Mouse (Mus musculus) liver, embryonic 11.5 days (tissue): ENCODE data around the gene Mphosph6. TPM values are rescaled to one million over a fixed set of nuclear protein-coding genes. Genes with fewer than 3 reads are reported as not detected.

ENCODE experiments used
- ATAC-seq: fragments of 200-750 bp; cut with Nextera tagmentation; replicated peaks from 2 replicates; pipeline ENCODE4 v1.8.0; 2017; ENCODE audit warnings: moderate number of reproducible peaks, mild to moderate bottlenecking, moderate TSS enrichment, moderate library complexity; ENCODE audit not compliant: low FRiP score
- DNase-seq: peaks from one replicate; pipeline ENCODE4 v3.0.0-alpha.2; 2017; ENCODE audit warnings: low spot score
- H3K27ac ChIP-seq: fragments of 300-500 bp; sonication (generic); 2 replicates; pipeline ENCODE4 v1.5.1; 2014; ENCODE audit warnings: mild to moderate bottlenecking, low read depth, low read length, control low read depth
- H3K27me3 ChIP-seq: fragments of 300-500 bp; sonication (generic); replicated peaks from 2 replicates; pipeline ENCODE4 v1.6.1; 2014; ENCODE audit warnings: low read length, mixed read lengths; ENCODE audit not compliant: control insufficient read depth, insufficient read depth
- H3K36me3 ChIP-seq: fragments of 300-500 bp; sonication (generic); 2 replicates; pipeline ENCODE4 v1.6.1; 2014; ENCODE audit warnings: mild to moderate bottlenecking, low read length, moderate library complexity, mixed read lengths; ENCODE audit not compliant: control insufficient read depth, insufficient read depth
- H3K4me1 ChIP-seq: fragments of 300-500 bp; sonication (generic); replicated peaks from 2 replicates; pipeline ENCODE4 v1.6.1; 2014; ENCODE audit warnings: low read length, mixed read lengths; ENCODE audit not compliant: control insufficient read depth, insufficient read depth
- H3K4me2 ChIP-seq: fragments of 300-500 bp; sonication (generic); 2 replicates; pipeline ENCODE4 v1.6.1; 2014; ENCODE audit warnings: mild to moderate bottlenecking, control low read depth, moderate library complexity
- H3K4me3 ChIP-seq: fragments of 300-500 bp; sonication (generic); 2 replicates; pipeline ENCODE4 v1.5.1; 2014; ENCODE audit warnings: low read depth, low read length, control low read depth
- H3K9ac ChIP-seq: fragments of 300-500 bp; sonication (generic); 2 replicates; pipeline ENCODE4 v1.6.1; 2014; ENCODE audit warnings: low read depth, low read length, control low read depth
- H3K9me3 ChIP-seq: fragments of 300-500 bp; sonication (generic); 2 replicates; pipeline ENCODE4 v1.6.1; 2016; ENCODE audit warnings: low read length, inconsistent platforms, mixed read lengths; ENCODE audit not compliant: control insufficient read depth
- WGBS: fragments of 180-500 bp; shearing (Covaris S2); extraction: QIAGEN DNeasy Blood & Tissue Kit; methylation state at CpG from one replicate; pipeline ENCODE4 v1.1.7; 2014; 5-methylcytosine and 5-hydroxymethylcytosine counted together
- polyA plus RNA-seq: library from polyadenylated mRNA; unstranded; fragments of >200 nt; fragmentation: Nextera tagmentation; extraction: Ambion mirVana; gene quantifications from 2 replicates; pipeline ENCODE4 v1.2.1, GENCODE M21; 2014

Gene Mphosph6
- polyA plus RNA-seq, 1 experiment from 2014 or later: 89.8 TPM

DNA sequence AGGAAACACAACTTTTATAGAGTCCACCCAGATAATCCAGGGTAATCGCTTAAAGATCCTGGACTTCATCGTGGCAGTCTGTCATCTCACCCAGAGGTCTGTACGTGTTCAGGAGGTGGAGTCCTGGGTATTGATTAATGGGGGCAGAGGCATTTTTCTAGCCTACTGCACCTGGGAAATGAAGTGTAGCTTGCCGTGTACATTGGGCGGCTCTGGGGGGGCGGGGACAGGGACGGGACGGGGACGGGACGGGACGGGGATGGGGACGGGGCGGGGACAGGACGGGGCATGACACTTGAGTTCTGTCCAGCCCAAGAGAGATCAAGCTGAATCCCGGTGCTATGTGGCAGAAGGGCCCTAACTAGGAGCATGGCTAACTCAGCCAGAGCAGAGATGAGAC lies 5.3 kb downstream of the Mphosph6 start:
- ATAC-seq (no peak), DNase-seq (no peak)
- Histone ChIP-seq H3K4me1 (peaks cover 11% of the 10 kb centered on the region), H3K9me3 (no peaks in the 10 kb centered on the region), H3K9ac (no peak overlapping the region), H3K4me3 (no peak overlapping the region), H3K27me3 (no peaks in the 10 kb centered on the region), H3K36me3 (peaks cover 39% of the 10 kb centered on the region), H3K4me2 (no peak overlapping the region), H3K27ac (no peak overlapping the region)
- WGBS: 90% methylated on average over 15 of the region's 15 CpGs

DNA sequence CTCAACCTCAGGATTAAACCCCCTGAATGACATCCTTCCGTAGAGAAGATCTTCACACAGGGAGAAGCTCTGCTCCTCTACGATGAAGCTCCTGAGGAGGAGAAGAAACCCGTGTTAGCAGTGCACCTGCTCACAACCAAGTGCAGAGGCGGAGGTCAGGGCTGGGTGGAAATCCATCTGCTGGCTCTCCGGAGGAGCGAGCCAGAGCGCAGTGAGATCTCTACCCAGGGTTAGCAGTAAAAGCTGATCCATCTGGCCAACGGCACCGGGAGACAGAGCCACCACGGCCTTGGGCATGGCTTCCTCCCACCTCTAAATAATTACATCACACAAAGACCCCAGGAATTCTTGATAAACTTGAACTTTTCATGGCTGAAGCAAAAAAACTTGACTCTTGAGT lies 7.2 kb downstream of the Mphosph6 start:
- Histone ChIP-seq H3K36me3 (peaks cover 50% of the 10 kb centered on the region), H3K4me2 (no peak overlapping the region), H3K4me3 (no peak overlapping the region), H3K27me3 (no peaks in the 10 kb centered on the region), H3K9ac (no peak overlapping the region), H3K9me3 (no peaks in the 10 kb centered on the region), H3K4me1 (peaks cover under 1% of the 10 kb centered on the region; the same call in 1 of the 2 replicates), H3K27ac (no peak overlapping the region)
- no peak for DNase-seq
- no peak for ATAC-seq
- 93% methylated on average over 10 of the region's 10 CpGs for WGBS

DNA sequence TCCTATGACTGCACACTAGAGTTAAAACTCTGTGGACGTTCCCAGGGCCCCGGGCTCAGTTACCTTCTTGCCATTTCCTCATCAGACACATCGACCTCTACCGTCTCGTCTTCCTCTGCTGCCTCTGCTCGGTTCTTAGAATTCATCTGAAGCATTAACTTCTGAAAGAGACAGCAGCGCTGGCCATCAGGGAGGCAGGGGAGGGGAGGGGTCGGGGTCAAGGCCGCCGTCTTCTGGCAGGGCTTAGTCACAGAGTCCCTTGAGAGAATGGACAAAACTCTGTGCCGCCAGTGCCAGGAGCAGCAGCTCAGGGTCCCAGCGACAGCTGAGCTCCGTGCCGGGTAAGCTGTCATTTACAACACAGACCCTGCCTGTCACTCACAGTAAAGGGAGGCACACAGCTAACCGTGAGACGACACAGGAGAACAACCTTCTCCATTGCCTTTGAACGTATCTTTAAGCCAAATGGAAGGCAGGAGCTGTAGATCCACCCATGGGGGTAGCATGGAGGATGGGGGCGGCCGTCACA lies 9.1 kb downstream of the Mphosph6 start:
- no peak overlapping the region for H3K9ac ChIP-seq
- no peaks in the 10 kb centered on the region for H3K9me3 ChIP-seq
- H3K27ac ChIP-seq: no peak overlapping the region
- no peaks in the 10 kb centered on the region for H3K27me3 ChIP-seq
- no peaks in the 10 kb centered on the region for H3K4me1 ChIP-seq
- no peak overlapping the region for H3K4me3 ChIP-seq
- WGBS: 87% methylated on average over 19 of the region's 19 CpGs
- ATAC-seq (no peak), DNase-seq (no peak)
- H3K4me2 ChIP-seq: no peak overlapping the region
- peaks cover 47% of the 10 kb centered on the region for H3K36me3 ChIP-seq

DNA sequence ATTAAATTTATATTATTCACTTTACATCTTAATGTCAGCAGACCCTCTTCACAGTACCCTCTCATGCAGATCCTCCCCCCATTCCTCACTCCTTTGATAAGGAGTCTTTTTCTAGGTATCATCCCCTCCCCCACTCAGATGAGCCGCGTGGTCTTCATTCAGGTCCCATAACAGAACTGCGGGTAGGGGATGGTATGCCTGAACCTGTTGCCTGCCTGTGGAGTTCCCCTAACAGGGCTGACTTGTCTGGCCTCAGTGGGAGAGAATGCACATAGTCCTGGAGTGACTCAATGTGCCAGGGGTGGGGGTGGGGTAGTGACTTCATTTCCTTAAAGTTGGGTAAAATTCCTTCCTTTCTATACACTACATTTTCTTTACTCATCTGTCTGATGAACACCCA lies 15.3 kb downstream of the Mphosph6 start:
- peaks cover 15% of the 10 kb centered on the region for H3K36me3 ChIP-seq
- WGBS: 85% methylated on average over 3 of the region's 3 CpGs
- ATAC-seq: no peak
- no peaks in the 10 kb centered on the region for H3K4me1 ChIP-seq
- H3K27me3 ChIP-seq: no peaks in the 10 kb centered on the region
- DNase-seq: no peak
- H3K4me3 ChIP-seq: no peak overlapping the region
- no peak overlapping the region for H3K9ac ChIP-seq
- no peaks in the 10 kb centered on the region for H3K9me3 ChIP-seq
- no peak overlapping the region for H3K4me2 ChIP-seq
- no peak overlapping the region for H3K27ac ChIP-seq

DNA sequence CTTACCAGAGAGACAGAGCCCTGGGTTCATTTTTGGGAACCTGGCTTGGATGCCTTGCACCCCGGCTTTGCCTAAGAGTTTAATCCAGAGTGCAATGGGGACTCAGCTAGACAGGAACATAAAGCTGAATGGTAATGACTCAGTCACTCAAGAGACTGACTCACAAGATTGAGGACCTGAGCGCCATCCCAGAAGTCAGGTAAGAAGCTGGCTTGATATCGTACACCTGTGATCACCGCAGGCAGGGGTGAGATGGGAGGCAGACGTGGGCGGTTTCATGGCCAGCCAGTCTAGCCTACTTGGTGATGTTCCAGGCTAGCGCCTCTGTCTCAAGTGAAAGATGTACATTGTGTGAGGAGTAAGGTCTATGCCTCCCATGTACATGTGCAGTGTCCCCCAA lies 18.7 kb downstream of the Mphosph6 start:
- Histone ChIP-seq H3K36me3 (no peaks in the 10 kb centered on the region), H3K9ac (no peak overlapping the region), H3K4me3 (no peak overlapping the region), H3K4me2 (no peak overlapping the region), H3K27me3 (no peaks in the 10 kb centered on the region), H3K4me1 (no peaks in the 10 kb centered on the region), H3K9me3 (no peaks in the 10 kb centered on the region), H3K27ac (no peak overlapping the region)
- 91% methylated on average over 7 of the region's 7 CpGs for WGBS
- DNase-seq (no peak), ATAC-seq (no peak)

DNA sequence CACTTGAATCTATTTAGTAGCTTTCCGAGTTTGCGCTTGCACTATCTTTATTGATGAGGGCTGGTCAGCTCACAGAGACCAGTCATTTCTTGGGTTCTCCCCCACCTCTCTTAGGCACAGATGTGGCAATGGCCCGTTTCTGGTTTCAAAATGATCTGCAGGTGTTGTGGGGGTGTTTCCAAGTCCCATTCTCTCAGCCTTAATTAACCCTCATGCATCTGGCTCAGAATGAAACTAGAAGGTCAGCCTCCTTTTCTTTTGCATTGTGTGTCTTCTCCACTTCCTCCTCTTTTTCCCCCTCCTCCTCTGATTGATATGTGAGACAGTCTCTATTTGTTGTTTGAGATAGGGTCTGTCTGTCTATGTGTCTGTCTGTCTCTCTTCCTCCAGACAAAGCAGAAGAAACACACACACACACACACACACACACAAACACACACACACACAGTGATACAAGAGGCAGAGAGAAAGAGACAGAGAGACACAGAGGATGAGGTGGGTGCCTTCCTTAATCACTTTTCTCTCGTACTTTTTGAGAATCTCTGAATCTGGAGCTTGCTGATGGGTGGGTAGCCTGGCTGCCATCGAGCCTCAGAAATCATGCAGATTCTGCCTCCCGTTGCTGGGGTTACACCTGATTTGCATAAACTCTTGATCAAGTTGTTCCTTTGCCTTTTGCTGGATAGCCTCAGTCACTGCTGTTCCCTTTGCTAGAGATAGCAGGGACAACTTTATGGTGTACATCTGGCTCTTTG lies 20.2 kb downstream of the Mphosph6 start:
- no peak overlapping the region for H3K4me3 ChIP-seq
- no peak overlapping the region for H3K27ac ChIP-seq
- ATAC-seq (no peak), DNase-seq (no peak)
- whole genome bisulfite sequencing: 68% methylated on average over 6 of the region's 6 CpGs
- H3K4me1 ChIP-seq: no peaks in the 10 kb centered on the region
- H3K9ac ChIP-seq: no peak overlapping the region
- H3K36me3 ChIP-seq: no peaks in the 10 kb centered on the region
- no peaks in the 10 kb centered on the region for H3K27me3 ChIP-seq
- H3K9me3 ChIP-seq: no peaks in the 10 kb centered on the region
- H3K4me2 ChIP-seq: no peak overlapping the region

DNA sequence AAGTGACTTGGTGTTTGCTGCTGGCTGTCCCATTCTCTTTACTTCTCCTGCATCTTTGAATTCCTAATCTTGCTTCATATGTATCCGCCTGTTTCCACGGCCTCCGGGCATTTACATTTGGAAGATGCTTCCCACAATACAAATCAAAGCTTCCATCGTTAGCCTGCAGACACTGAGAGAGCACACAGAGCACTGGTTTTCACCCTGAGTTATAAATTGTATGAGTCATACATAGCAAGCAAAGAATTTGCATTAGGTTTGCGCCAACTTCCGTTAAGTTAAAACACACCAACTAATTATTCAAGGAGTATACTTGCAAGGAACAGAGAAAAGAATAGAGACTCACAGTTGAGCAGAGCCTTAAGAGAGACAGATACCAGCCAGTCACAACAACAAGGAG lies 22.4 kb downstream of the Mphosph6 start:
- Histone ChIP-seq H3K9ac (no peak overlapping the region), H3K36me3 (no peaks in the 10 kb centered on the region), H3K27me3 (no peaks in the 10 kb centered on the region), H3K9me3 (no peaks in the 10 kb centered on the region), H3K4me1 (no peaks in the 10 kb centered on the region), H3K4me2 (no peak overlapping the region), H3K27ac (no peak overlapping the region), H3K4me3 (no peak overlapping the region)
- DNase-seq: no peak
- 85% methylated on average over 6 of the region's 6 CpGs for WGBS
- no peak for ATAC-seq

DNA sequence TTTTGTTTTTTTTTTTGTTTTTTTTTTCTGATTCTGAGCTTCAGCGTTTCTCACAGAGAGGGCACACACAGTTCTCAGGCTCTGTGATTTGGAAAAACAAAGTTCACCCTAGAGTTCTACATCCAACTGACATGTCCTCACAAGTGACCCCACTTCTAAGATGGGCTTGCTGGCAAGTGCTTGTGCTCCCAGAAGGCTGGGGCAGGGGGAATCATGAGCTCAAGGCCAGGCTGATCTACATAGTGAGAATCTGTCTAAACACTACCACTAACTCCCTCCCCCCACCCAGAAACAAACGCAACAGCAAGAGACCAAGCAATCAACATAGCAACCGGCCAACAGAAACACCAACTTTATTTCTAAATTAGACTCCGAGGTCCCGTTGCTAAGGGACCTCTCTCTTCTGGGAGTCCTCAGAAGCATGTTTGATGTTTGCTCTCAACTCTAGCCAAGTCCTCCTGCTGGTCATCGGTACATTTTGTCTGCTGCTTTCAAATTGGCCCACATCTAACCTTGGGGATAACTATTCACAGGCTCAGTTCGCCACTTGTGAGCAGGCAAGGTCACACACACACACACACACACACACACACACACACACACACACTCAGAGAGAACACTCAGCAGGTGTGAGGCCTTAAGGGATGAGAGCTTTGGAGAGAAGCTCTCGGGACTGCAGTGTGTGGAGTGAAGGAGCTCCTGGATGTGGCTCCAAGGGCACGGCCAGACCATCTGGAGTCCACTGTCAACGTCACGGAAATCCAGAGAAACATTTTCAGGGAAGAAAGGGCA lies 23.0 kb downstream of the Mphosph6 start:
- Histone ChIP-seq H3K36me3 (no peaks in the 10 kb centered on the region), H3K4me3 (no peak overlapping the region), H3K9me3 (no peaks in the 10 kb centered on the region), H3K27ac (no peak overlapping the region), H3K4me1 (no peaks in the 10 kb centered on the region), H3K27me3 (no peaks in the 10 kb centered on the region), H3K4me2 (no peak overlapping the region), H3K9ac (no peak overlapping the region)
- 77% methylated on average over 11 of the region's 11 CpGs for WGBS
- DNase-seq (no peak), ATAC-seq (no peak)
